Mouse (Mus musculus) thymus, postnatal 14 days (tissue): ENCODE data around the gene Sf3b1.

Experiments used
- DNase-seq: peaks from one replicate; pipeline ENCODE4 v3.0.0; 2021

The Sf3b1 gene

GRCm38 (mm10) chr1:54935466-54935865, 91.8 kb downstream of the Sf3b1 start:
- DNase-seq, result no peak
